ENCODE assay signal across 8 mouse cellular contexts in the genomic region with DNA sequence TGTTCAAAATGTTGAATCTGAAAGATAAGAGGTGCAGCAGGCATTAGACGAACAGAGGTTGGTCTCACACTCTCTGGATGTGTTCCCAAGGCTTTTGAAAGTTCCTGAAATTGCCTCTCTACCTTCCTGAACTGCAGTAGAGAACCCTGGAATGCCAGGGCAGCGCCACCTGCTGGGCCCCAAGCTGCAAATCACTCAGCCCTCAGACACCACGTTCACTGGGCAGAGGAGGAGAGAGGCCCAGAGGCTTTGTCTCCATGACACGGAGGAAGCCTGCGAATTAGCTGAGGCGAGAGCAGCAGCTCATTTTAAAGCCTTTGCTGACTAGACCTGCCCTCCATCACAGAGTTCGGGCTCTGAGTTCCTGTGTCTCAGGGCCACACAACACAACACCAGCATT. TPM values are rescaled to one million over a fixed set of nuclear protein-coding genes. Genes with fewer than 3 reads are reported as not detected.
A peak's percentile ranks its signal among the peaks of the same experiment; 100 is the strongest.
DNase-seq lines count a peak whose midpoint lies in the region; ATAC-seq lines count a peak whose summit lies in the region.

No protein-coding gene starts in this region.

- H3K9me3 ChIP-seq in forebrain, embryonic 13.5 days (replicated peaks) = no peaks in the 10 kb centered on the region
- no peaks in the 10 kb centered on the region for H3K9me3 ChIP-seq in hindbrain, embryonic 12.5 days (replicated peaks)

- 0 out of 2 replicates have a peak overlapping the region, but pooled peaks have one; percentile 16 for H3K9ac ChIP-seq in forebrain, embryonic 13.5 days
- H3K9ac ChIP-seq in hindbrain, embryonic 12.5 days = no peak overlapping the region

- H3K27ac ChIP-seq in forebrain, embryonic 13.5 days = peak overlapping the region; percentile 17; the same call in 1 of the 2 replicates
- peak overlapping the region; percentile 41 for H3K27ac ChIP-seq in hindbrain, embryonic 12.5 days

- peak; percentile 83 for ATAC-seq in forebrain, embryonic 13.5 days
- peak; percentile 68 for ATAC-seq in hindbrain, embryonic 12.5 days (ENCODE audit: low FRiP score)

- no peaks in the 10 kb centered on the region for H3K4me1 ChIP-seq in forebrain, embryonic 13.5 days
- H3K4me1 ChIP-seq in hindbrain, embryonic 12.5 days = no peaks in the 10 kb centered on the region

- H3K36me3 ChIP-seq in forebrain, embryonic 13.5 days (ENCODE audit: poor library complexity, severe bottlenecking) = peaks cover 84% of the 10 kb centered on the region
- peaks cover 73% of the 10 kb centered on the region for H3K36me3 ChIP-seq in hindbrain, embryonic 12.5 days

- no peak overlapping the region for H3K4me2 ChIP-seq in forebrain, embryonic 13.5 days
- H3K4me2 ChIP-seq in hindbrain, embryonic 12.5 days (replicated peaks) = no peak overlapping the region

- H3K4me3 ChIP-seq in forebrain, embryonic 13.5 days = no peak overlapping the region
- no peak overlapping the region for H3K4me3 ChIP-seq in hindbrain, embryonic 12.5 days

- 13% methylated on average over 7 of the region's 7 CpGs for WGBS in forebrain, embryonic 13.5 days
- 20% methylated on average over 7 of the region's 7 CpGs for WGBS in hindbrain, embryonic 12.5 days

- peak; percentile 92 for DNase-seq in NIH3T3 (ENCODE audit: low read depth)
- DNase-seq in cerebellum, adult 11-12 months = peak; percentile 30
- DNase-seq in layer of hippocampus, postnatal 25 days (ENCODE audit: extremely low spot score in 1 of 2, low spot score in 1 of 2) = peak; percentile 51 to 68
- DNase-seq in lung, postnatal 10 days = peak; percentile 75
- peak; percentile 83 for DNase-seq in retina, postnatal 1 day
- DNase-seq in urinary bladder, postnatal 36 days (ENCODE audit: low spot score in 2 of 2) = peak; percentile 33 to 58

- no peaks in the 10 kb centered on the region for H3K27me3 ChIP-seq in forebrain, embryonic 13.5 days
- H3K27me3 ChIP-seq in hindbrain, embryonic 12.5 days = no peaks in the 10 kb centered on the region

RNA-seq across cellular contexts. Expression of gene Usp42, which starts 20.8 kb away (rescaled TPM):
- polyA plus RNA-seq in forebrain, embryonic 13.5 days (2015; fragmentation: Nextera tagmentation; extraction: Ambion mirVana) = 27.4 and 31.1 TPM in 2 replicates
- polyA plus RNA-seq in hindbrain, embryonic 12.5 days (2016; fragmentation: Nextera tagmentation; extraction: Ambion mirVana) = 37.0 and 37.7 TPM in 2 replicates
- 10 to 100 TPM; 17.0 to 26.5 TPM for total RNA-seq in layer of hippocampus, postnatal 25 days (2021)

Comparison
In these comparisons a context has a peak if more than half of its experiments do, and no peak if none do; other contexts are left out.
1. DNase-seq: peak in every context shown above with its lines; median percentile 92 in NIH3T3; 83 in retina, postnatal 1 day; 75 in lung, postnatal 10 days; 60 in layer of hippocampus, postnatal 25 days; 46 in urinary bladder, postnatal 36 days; 30 in cerebellum, adult 11-12 months.